Mouse (Mus musculus): Measurements from ENCODE around the gene F11r.

DNA sequence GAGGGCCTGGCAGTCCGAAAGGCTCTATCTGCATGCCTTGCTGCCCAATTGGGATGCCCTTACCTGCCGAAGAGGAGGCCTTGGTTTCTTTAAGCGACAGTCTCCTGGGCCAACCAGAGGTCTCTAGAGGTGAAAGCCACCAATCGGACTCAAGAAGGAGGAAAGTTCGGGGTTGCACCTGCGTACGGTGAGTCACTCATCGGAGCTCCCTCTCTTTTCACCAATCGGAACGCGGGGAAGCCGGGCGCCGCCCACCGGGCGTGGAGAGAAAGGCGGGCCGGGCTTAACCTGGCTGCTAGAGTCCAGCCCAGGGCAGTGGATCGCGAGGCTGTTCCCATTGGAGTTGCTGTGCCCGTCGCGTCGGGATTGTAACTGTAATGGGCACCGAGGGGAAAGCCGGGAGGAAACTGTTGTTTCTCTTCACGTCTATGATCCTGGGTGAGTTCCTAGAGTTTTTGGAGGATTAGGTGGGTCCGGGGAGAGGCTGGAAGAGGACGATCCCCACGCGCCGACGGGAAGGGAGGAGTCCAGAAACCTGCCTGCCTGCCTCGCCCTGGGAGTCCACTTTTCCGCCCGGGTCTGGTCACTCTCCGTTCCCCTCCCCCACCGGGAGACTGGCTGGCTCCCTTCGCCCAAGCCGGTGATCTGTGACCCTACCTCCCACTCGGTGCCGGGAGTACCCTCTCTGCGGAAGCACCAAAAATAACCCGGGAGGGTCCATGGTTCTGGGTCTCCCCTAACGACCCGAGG lies at the start of gene F11r:
- TF ChIP-seq CTCF (IDR thresholded peaks at IDR 0.05; ENCODE audit: low read depth) (peak; percentile 23), EP300 (IDR thresholded peaks at IDR 0.05; ENCODE audit: low read depth) (no peak)

All from heart, postnatal 0 days (tissue).